Mouse (Mus musculus) heart, embryonic 14.5 days (tissue): ENCODE data around the gene Mlh1. TPM values are rescaled to one million over a fixed set of nuclear protein-coding genes. Genes with fewer than 3 reads are reported as not detected.
A peak's percentile ranks its signal among the peaks of the same experiment; 100 is the strongest.

ENCODE experiments used
- ATAC-seq: fragments of 200-750 bp; cut with Nextera tagmentation; 2 replicates; pipeline ENCODE4 v1.8.0; 2017; ENCODE audit warnings: low read depth, moderate TSS enrichment; ENCODE audit not compliant: insufficient number of reproducible peaks, insufficient read depth, low FRiP score
- H3K27ac ChIP-seq, 2 experiments: fragments of 200-500 bp in 1 of 2; fragments of 300-500 bp in 1 of 2; sonication (generic) in 1 of 2; replicated peaks in 1 of 2; 2 replicates each; pipeline ENCODE4 v1.5.1; 2012 to 2014; ENCODE audit warnings: low read depth in 2 of 2, low read length in 2 of 2, control low read depth in 1 of 2, mild to moderate bottlenecking in 1 of 2, mixed read lengths in 1 of 2; ENCODE audit not compliant: control insufficient read depth in 1 of 2, insufficient read depth in 1 of 2
- H3K27me3 ChIP-seq: fragments of 300-500 bp; sonication (generic); 2 replicates; pipeline ENCODE4 v1.6.1; 2014; ENCODE audit warnings: mild to moderate bottlenecking, low read length, control low read depth; ENCODE audit not compliant: control insufficient read depth, insufficient read depth
- H3K36me3 ChIP-seq: fragments of 300-500 bp; sonication (generic); 2 replicates; pipeline ENCODE4 v1.6.1; 2014; ENCODE audit warnings: mild to moderate bottlenecking, control low read depth, low read length, mixed read lengths; ENCODE audit not compliant: control insufficient read depth, insufficient read depth
- H3K4me1 ChIP-seq, 2 experiments: fragments of 200-500 bp in 1 of 2; fragments of 300-500 bp in 1 of 2; sonication (generic) in 1 of 2; 2 replicates each; pipeline ENCODE4 v1.6.1; 2012 to 2014; ENCODE audit warnings: low read length in 2 of 2, control low read depth in 1 of 2, mixed read lengths in 1 of 2; ENCODE audit not compliant: control insufficient read depth in 2 of 2, insufficient read depth in 2 of 2
- H3K4me2 ChIP-seq: fragments of 300-500 bp; sonication (generic); 2 replicates; pipeline ENCODE4 v1.6.1; 2014; ENCODE audit warnings: mild to moderate bottlenecking, low read length
- H3K4me3 ChIP-seq, 2 experiments: fragments of 200-500 bp in 1 of 2; fragments of 300-500 bp in 1 of 2; sonication (generic) in 1 of 2; 2 replicates each; pipeline ENCODE4 v1.5.1; 2012 to 2014; ENCODE audit warnings: low read length in 2 of 2, mild to moderate bottlenecking in 2 of 2, control low read depth in 1 of 2, low read depth in 1 of 2, moderate library complexity in 1 of 2; ENCODE audit not compliant: control insufficient read depth in 1 of 2, insufficient read depth in 1 of 2
- H3K9ac ChIP-seq: fragments of 300-500 bp; sonication (generic); 2 replicates; pipeline ENCODE4 v1.6.1; 2014; ENCODE audit warnings: mild to moderate bottlenecking, low read length
- H3K9me3 ChIP-seq: fragments of 300-500 bp; sonication (generic); 2 replicates; pipeline ENCODE4 v1.6.1; 2016; ENCODE audit warnings: low read length, control low read depth; ENCODE audit not compliant: control insufficient read depth
- WGBS: fragments of 180-500 bp; shearing (Covaris S2); extraction: QIAGEN DNeasy Blood & Tissue Kit; methylation state at CpG from one replicate; pipeline ENCODE4 v1.1.7; 2014; 5-methylcytosine and 5-hydroxymethylcytosine counted together
- polyA plus RNA-seq: library from polyadenylated mRNA; unstranded; fragments of >200 nt; fragmentation: Nextera tagmentation; extraction: Ambion mirVana; gene quantifications from 2 replicates; pipeline ENCODE4 v1.2.1, GENCODE M21; 2014

Gene Mlh1
- polyA plus RNA-seq, 1 experiment from 2014 or later, result 34.1 TPM

DNA sequence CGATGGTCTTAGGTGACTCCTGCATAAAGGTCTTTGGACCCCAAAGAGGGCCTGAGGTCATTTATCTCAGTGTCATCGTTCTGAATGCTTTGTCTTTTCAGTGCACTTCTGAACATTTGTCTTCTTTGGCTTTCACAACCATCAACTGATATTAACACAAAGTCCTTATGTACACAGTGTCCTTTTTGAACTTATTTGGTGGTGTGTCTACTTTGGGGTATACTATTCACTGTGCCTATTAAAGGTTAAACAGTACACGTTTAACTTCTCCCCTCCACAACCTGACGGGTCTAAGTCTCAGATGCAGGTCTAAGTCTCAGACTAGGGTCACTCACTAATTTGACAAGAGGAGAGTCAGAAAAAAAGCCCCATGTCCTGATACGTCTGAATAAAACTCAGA, 985 bp downstream of the Mlh1 start:
- Histone ChIP-seq H3K9me3 (no peaks in the 10 kb centered on the region), H3K9ac (peak overlapping the region; percentile 76), H3K27me3 (no peaks in the 10 kb centered on the region), H3K4me2 (peak overlapping the region; percentile 70), H3K4me1 (peaks cover 5 to 40% of the 10 kb centered on the region in 2 experiments), H3K4me3 (peak overlapping the region; percentile 87 to 99), H3K36me3 (peaks cover 38% of the 10 kb centered on the region), H3K27ac (peak overlapping the region; percentile 93 to 96)
- WGBS, result 14% methylated on average over 5 of the region's 5 CpGs
- no peak for ATAC-seq

DNA sequence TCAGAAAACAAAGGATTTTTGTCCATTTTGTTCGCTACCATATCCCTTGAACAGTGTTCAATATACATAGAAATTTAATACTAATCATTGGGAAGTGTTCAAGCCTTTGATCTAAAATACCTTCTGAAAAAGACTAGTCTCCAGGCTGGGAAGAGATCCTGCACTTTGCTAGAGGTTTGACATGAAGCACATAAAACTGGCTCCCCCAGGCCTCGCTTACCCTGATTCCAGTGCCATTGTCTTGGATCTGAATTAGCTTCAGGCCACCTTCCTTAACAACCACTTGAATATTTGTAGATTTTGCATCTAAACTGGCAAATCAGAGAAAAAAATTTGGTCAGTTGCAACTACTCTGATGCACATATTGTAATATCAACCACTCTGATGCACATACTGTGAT, 3.6 kb downstream of the Mlh1 start:
- H3K4me2 ChIP-seq, result no peak overlapping the region
- H3K9me3 ChIP-seq, result no peaks in the 10 kb centered on the region
- no peak overlapping the region for H3K9ac ChIP-seq
- H3K27ac ChIP-seq, result no peak overlapping the region
- H3K36me3 ChIP-seq, result peaks cover 47% of the 10 kb centered on the region
- 95% methylated on average over 2 of the region's 2 CpGs for WGBS
- H3K4me1 ChIP-seq, result peaks cover 0 to 14% of the 10 kb centered on the region in 2 experiments; a peak in 1 of 4 replicates
- ATAC-seq, result no peak
- H3K4me3 ChIP-seq, result no peak overlapping the region
- H3K27me3 ChIP-seq, result no peaks in the 10 kb centered on the region

- 91% methylated on average over 4 of the region's 4 CpGs for WGBS
- Histone ChIP-seq H3K36me3 (peaks cover 85% of the 10 kb centered on the region), H3K4me3 (no peak overlapping the region), H3K4me2 (no peak overlapping the region), H3K27ac (no peak overlapping the region), H3K4me1 (no peaks in the 10 kb centered on the region), H3K9ac (no peak overlapping the region), H3K9me3 (no peaks in the 10 kb centered on the region), H3K27me3 (no peaks in the 10 kb centered on the region)
- ATAC-seq, result no peak
Observed at GRCm38 (mm10) chr9:111261356-111261755, 10.2 kb downstream of the Mlh1 start.

DNA sequence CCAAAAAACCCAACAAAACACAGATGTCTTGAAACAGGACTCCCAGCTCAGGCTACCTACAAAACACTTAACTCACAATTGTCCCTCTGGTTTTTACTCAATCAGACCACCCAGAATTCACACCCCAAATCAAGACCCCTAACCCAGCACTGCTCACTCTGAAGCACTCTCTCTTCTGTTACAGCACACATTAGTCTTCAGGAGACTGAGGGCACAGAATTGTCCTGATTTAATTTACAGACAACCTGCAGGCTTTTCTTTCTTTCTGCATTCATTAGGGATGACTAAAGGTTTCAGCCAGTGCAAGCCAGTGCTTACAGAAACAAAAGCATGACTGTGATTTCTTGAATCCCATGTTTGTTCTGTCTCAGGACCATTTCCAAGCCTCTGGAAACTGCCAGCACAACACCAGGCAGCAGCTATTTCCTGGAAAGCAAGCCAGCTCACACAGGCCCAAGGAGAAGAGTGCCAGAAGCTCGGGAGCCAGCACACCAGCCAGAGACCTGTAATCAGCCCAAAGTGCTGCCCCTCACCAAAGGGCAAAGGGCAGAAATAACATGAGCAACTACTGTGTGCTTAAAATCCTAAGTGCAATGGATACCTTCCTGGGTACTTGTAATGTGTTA, 11.1 kb downstream of the Mlh1 start:
- H3K9ac ChIP-seq, result no peak overlapping the region
- H3K36me3 ChIP-seq, result peaks cover 84% of the 10 kb centered on the region
- WGBS, result 23% methylated on average over 1 of the region's 1 CpGs
- no peaks in the 10 kb centered on the region for H3K27me3 ChIP-seq
- no peak overlapping the region for H3K4me2 ChIP-seq
- no peak overlapping the region for H3K4me3 ChIP-seq
- H3K4me1 ChIP-seq, result no peaks in the 10 kb centered on the region
- H3K9me3 ChIP-seq, result no peaks in the 10 kb centered on the region
- H3K27ac ChIP-seq, result peak overlapping the region; percentile 15 to 52; a peak in 2 of 4 replicates
- no peak for ATAC-seq

DNA sequence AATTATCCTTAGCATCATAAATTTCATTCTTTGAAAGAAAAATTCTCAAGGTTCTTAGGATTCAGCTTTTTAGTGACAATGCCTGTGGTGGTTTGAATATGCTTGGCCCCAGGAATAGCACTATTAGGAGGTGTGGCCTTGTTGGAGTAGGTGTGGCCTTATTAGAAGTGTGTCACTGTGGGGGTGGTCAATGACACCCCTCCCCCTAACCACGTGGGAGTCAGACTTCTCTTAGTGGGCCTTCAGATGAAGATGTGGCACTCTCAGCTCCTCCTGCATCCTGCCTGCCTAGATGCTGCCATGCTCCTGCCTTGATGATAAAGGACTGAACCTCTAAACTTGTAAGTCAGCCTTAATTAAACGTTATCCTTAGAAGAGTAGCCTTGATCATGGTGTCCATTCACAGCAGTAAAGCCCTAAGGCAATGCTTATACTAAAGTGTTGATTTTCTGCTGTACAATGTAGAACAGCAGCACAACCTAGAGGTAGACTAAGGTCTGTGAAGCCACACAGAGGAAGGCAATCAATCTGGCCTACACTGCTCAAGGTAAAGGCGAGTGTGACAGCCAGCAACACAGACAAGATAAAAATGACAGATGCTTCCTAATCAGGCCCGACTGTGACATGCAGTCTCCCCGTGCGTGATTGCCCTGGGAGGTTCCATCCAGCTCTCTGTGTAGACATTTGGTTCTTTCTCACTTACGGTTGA, 19.3 kb downstream of the Mlh1 start:
- 44% methylated on average over 7 of the region's 7 CpGs for WGBS
- no peaks in the 10 kb centered on the region for H3K9me3 ChIP-seq
- ATAC-seq, result no peak
- H3K4me1 ChIP-seq, result peaks cover 2 to 17% of the 10 kb centered on the region in 2 experiments
- peaks cover 81% of the 10 kb centered on the region for H3K36me3 ChIP-seq
- no peak overlapping the region for H3K27ac ChIP-seq
- H3K27me3 ChIP-seq, result no peaks in the 10 kb centered on the region
- no peak overlapping the region for H3K9ac ChIP-seq
- no peak overlapping the region for H3K4me2 ChIP-seq
- H3K4me3 ChIP-seq, result no peak overlapping the region

GRCm38 (mm10) chr9:111247682-111248246, 23.8 kb downstream of the Mlh1 start:
- WGBS, result 46% methylated on average over 3 of the region's 3 CpGs
- peak overlapping the region; percentile 1; the same call in 1 of the 2 replicates for H3K4me2 ChIP-seq
- H3K9me3 ChIP-seq, result no peaks in the 10 kb centered on the region
- H3K36me3 ChIP-seq, result peaks cover 65% of the 10 kb centered on the region
- H3K4me1 ChIP-seq, result peaks cover 10 to 32% of the 10 kb centered on the region in 2 experiments
- H3K27ac ChIP-seq, result peak overlapping the region; percentile 76 to 82
- ATAC-seq, result peak; percentile 82
- H3K9ac ChIP-seq, result no peak overlapping the region
- H3K27me3 ChIP-seq, result no peaks in the 10 kb centered on the region
- H3K4me3 ChIP-seq, result no peak overlapping the region

- Histone ChIP-seq H3K36me3 (peaks cover 54% of the 10 kb centered on the region), H3K27me3 (no peaks in the 10 kb centered on the region), H3K9me3 (no peaks in the 10 kb centered on the region), H3K9ac (no peak overlapping the region), H3K4me1 (peaks cover 14 to 36% of the 10 kb centered on the region in 2 experiments), H3K27ac (no peak overlapping the region), H3K4me2 (no peak overlapping the region), H3K4me3 (no peak overlapping the region)
- no peak for ATAC-seq
- WGBS, result 76% methylated on average over 6 of the region's 6 CpGs
Observed at GRCm38 (mm10) chr9:111245546-111245945, 26.0 kb downstream of the Mlh1 start.
